Comparison of ENCODE assay signal across 12 mouse cellular contexts in genomic region chr11:95896446-95897179, GRCm38 (mm10). TPM values are rescaled to one million over a fixed set of nuclear protein-coding genes. Genes with fewer than 3 reads are reported as not detected.
DNase-seq lines count a peak whose midpoint lies in the region; ATAC-seq and TF ChIP-seq lines count a peak whose summit lies in the region.
"Had no signal": no experiment of that assay in that cellular context is flagged by ENCODE, and none has a peak within 500 bp of the region (broad histone marks: within the 10 kb centered on the region; RNA-seq: fewer than 3 reads in every experiment).

No protein-coding gene starts in this region.

- no peak for TF ChIP-seq CTCF in G1E (IDR thresholded peaks at IDR 0.05; ENCODE audit: low read depth, low read length)

- no peak overlapping the region for H3K9ac ChIP-seq in heart, embryonic 11.5 days (ENCODE audit: low read depth, low read length)
- H3K9ac ChIP-seq in liver, embryonic 12.5 days: peak overlapping the region; percentile 12; the same call in 1 of the 2 replicates
- H3K9ac ChIP-seq: hindbrain, embryonic 12.5 days; midbrain, embryonic 12.5 days had no signal

- no peak overlapping the region for H3K4me2 ChIP-seq in heart, embryonic 11.5 days
- H3K4me2 ChIP-seq in liver, embryonic 12.5 days: peak overlapping the region; percentile 50
- H3K4me2 ChIP-seq: hindbrain, embryonic 12.5 days; midbrain, embryonic 12.5 days had no signal

- no peak for ATAC-seq in heart, embryonic 11.5 days (replicated peaks; ENCODE audit: insufficient number of reproducible peaks, low FRiP score, low TSS enrichment)
- ATAC-seq in G1E (ENCODE audit: extremely low read depth, insufficient number of reproducible peaks, low FRiP score, poor library complexity, severe bottlenecking): no peak
- ATAC-seq in liver, embryonic 12.5 days: no peak

- no peaks in the 10 kb centered on the region for H3K9me3 ChIP-seq in heart, embryonic 11.5 days (replicated peaks; ENCODE audit: control insufficient read depth, low read length)
- no peaks in the 10 kb centered on the region for H3K9me3 ChIP-seq in G1E (replicated peaks)
- no peaks in the 10 kb centered on the region for H3K9me3 ChIP-seq in liver, embryonic 12.5 days (replicated peaks)
- 0 out of 2 replicates have a peak, but pooled peaks cover 3% of the 10 kb centered on the region for H3K9me3 ChIP-seq in embryonic facial prominence, embryonic 10.5 days
- H3K9me3 ChIP-seq: hindbrain, embryonic 12.5 days; midbrain, embryonic 12.5 days had no signal

- peak; percentile 87 for DNase-seq in heart, adult 11 months
- DNase-seq in G1E (ENCODE audit: low spot score): peak; percentile 53
- peak; percentile 21 to 42 for DNase-seq in natural killer cell, adult 2 months (ENCODE audit: low spot score in 2 of 2)
- no peak for DNase-seq in urinary bladder, adult 2 months (ENCODE audit: low spot score)
- no peak for DNase-seq in embryonic facial prominence, embryonic 10.5 days (ENCODE audit: low spot score)
- DNase-seq in frontal cortex, postnatal 14 days (ENCODE audit: low spot score in 2 of 2): no peak
- DNase-seq: cerebellum, postnatal 10 days had no signal

- H3K27me3 ChIP-seq in heart, embryonic 11.5 days (ENCODE audit: control insufficient read depth, insufficient read depth, low read length): no peaks in the 10 kb centered on the region
- peaks cover 16% of the 10 kb centered on the region for H3K27me3 ChIP-seq in G1E (ENCODE audit: insufficient read depth, low read length)
- peaks cover 4% of the 10 kb centered on the region; the same call in 1 of the 2 replicates for H3K27me3 ChIP-seq in liver, embryonic 12.5 days (replicated peaks)
- H3K27me3 ChIP-seq in embryonic facial prominence, embryonic 10.5 days (replicated peaks; ENCODE audit: low read depth, poor library complexity, severe bottlenecking): no peaks in the 10 kb centered on the region; the same call in 1 of the 2 replicates
- H3K27me3 ChIP-seq: hindbrain, embryonic 12.5 days; midbrain, embryonic 12.5 days had no signal

- H3K27ac ChIP-seq in heart, embryonic 11.5 days (ENCODE audit: low read depth, low read length): no peak overlapping the region
- H3K27ac ChIP-seq in liver, embryonic 12.5 days: no peak overlapping the region
- no peak overlapping the region for H3K27ac ChIP-seq in embryonic facial prominence, embryonic 10.5 days (replicated peaks)
- H3K27ac ChIP-seq: hindbrain, embryonic 12.5 days; midbrain, embryonic 12.5 days had no signal

- H3K4me1 ChIP-seq in heart, embryonic 11.5 days (ENCODE audit: control insufficient read depth, insufficient read depth, low read length): no peaks in the 10 kb centered on the region
- H3K4me1 ChIP-seq in G1E (ENCODE audit: insufficient read depth, low read depth, low read length): peaks cover 16% of the 10 kb centered on the region
- 0 out of 2 replicates have a peak, but pooled peaks cover 6% of the 10 kb centered on the region for H3K4me1 ChIP-seq in liver, embryonic 12.5 days
- no peaks in the 10 kb centered on the region for H3K4me1 ChIP-seq in embryonic facial prominence, embryonic 10.5 days
- H3K4me1 ChIP-seq: hindbrain, embryonic 12.5 days; midbrain, embryonic 12.5 days had no signal

- 74% methylated on average over 14 of the region's 14 CpGs for WGBS in heart, embryonic 11.5 days (ENCODE audit: insufficient replicate concordance)
- WGBS in liver, embryonic 12.5 days (ENCODE audit: insufficient replicate concordance): 42% methylated on average over 14 of the region's 14 CpGs
- WGBS in embryonic facial prominence, embryonic 10.5 days: 83% methylated on average over 14 of the region's 14 CpGs

- no peak overlapping the region for H3K4me3 ChIP-seq in heart, embryonic 11.5 days (ENCODE audit: low read depth, low read length)
- peak overlapping the region; percentile 20; the same call in 1 of the 2 replicates for H3K4me3 ChIP-seq in G1E (ENCODE audit: low read depth, low read length)
- peak overlapping the region; percentile 31 for H3K4me3 ChIP-seq in liver, embryonic 12.5 days
- no peak overlapping the region for H3K4me3 ChIP-seq in embryonic facial prominence, embryonic 10.5 days
- H3K4me3 ChIP-seq: hindbrain, embryonic 12.5 days; midbrain, embryonic 12.5 days had no signal

- no peaks in the 10 kb centered on the region for H3K36me3 ChIP-seq in heart, embryonic 11.5 days (ENCODE audit: control insufficient read depth, insufficient read depth, low read length)
- H3K36me3 ChIP-seq in G1E (replicated peaks): no peaks in the 10 kb centered on the region
- no peaks in the 10 kb centered on the region for H3K36me3 ChIP-seq in liver, embryonic 12.5 days
- no peaks in the 10 kb centered on the region for H3K36me3 ChIP-seq in embryonic facial prominence, embryonic 10.5 days (replicated peaks)
- H3K36me3 ChIP-seq: hindbrain, embryonic 12.5 days; midbrain, embryonic 12.5 days had no signal

RNA-seq across cellular contexts. Expression of gene B4galnt2, which starts 18.1 kb away (rescaled TPM):
- polyA plus RNA-seq in heart, embryonic 11.5 days (2014; fragmentation: Nextera tagmentation; extraction: Ambion mirVana): 0.11 TPM in 1 of 2 replicates, not detected in the other
- total RNA-seq in G1E (2014; fragmentation: Nextera tagmentation) (not detected in 2 replicates), G1E (2017) (0.05 TPM in 1 of 2 replicates, not detected in the other)
- polyA plus RNA-seq in G1E (2012): not detected in 2 replicates
- polyA plus RNA-seq in liver, embryonic 12.5 days (2016; fragmentation: Nextera tagmentation; extraction: Ambion mirVana): 0.39 and 0.51 TPM in 2 replicates
- polyA plus RNA-seq in urinary bladder, adult 2 months (2012; rRNA removed): not detected in 2 replicates
- polyA plus RNA-seq in embryonic facial prominence, embryonic 10.5 days (2016; fragmentation: Nextera tagmentation; extraction: Ambion mirVana): 0.09 and 0.16 TPM in 2 replicates
- polyA plus RNA-seq: hindbrain, embryonic 12.5 days; liver, adult 2 months; midbrain, embryonic 12.5 days had no signal

RNA-seq across cellular contexts. Expression of gene Abi3, which starts 54.3 kb away (rescaled TPM):
- polyA plus RNA-seq in heart, embryonic 11.5 days (2014; fragmentation: Nextera tagmentation; extraction: Ambion mirVana): 11.5 and 21.1 TPM in 2 replicates
- 22.7 and 29.2 TPM in 2 replicates for total RNA-seq in G1E (2014; fragmentation: Nextera tagmentation)
- total RNA-seq in G1E (2017): 12.7 and 14.1 TPM in 2 replicates
- polyA plus RNA-seq in G1E (2012): 56.9 and 79.3 TPM in 2 replicates
- 7.3 and 7.6 TPM in 2 replicates for polyA plus RNA-seq in liver, embryonic 12.5 days (2016; fragmentation: Nextera tagmentation; extraction: Ambion mirVana)
- 8.1 and 10.1 TPM in 2 replicates for polyA plus RNA-seq in urinary bladder, adult 2 months (2012; rRNA removed)
- polyA plus RNA-seq in embryonic facial prominence, embryonic 10.5 days (2016; fragmentation: Nextera tagmentation; extraction: Ambion mirVana): 3.7 and 4.1 TPM in 2 replicates

RNA-seq across cellular contexts. Expression of gene Gngt2, which starts 59.6 kb away (rescaled TPM):
- 43.1 and 44.6 TPM in 2 replicates for polyA plus RNA-seq in heart, embryonic 11.5 days (2014; fragmentation: Nextera tagmentation; extraction: Ambion mirVana)
- total RNA-seq in G1E (2014; fragmentation: Nextera tagmentation): 40.9 and 50.3 TPM in 2 replicates
- 31.0 and 33.6 TPM in 2 replicates for total RNA-seq in G1E (2017)
- 11.8 and 15.0 TPM in 2 replicates for polyA plus RNA-seq in G1E (2012)
- polyA plus RNA-seq in liver, embryonic 12.5 days (2016; fragmentation: Nextera tagmentation; extraction: Ambion mirVana): 15.8 and 16.7 TPM in 2 replicates
- 21.0 and 24.5 TPM in 2 replicates for polyA plus RNA-seq in urinary bladder, adult 2 months (2012; rRNA removed)
- 9.5 and 10.0 TPM in 2 replicates for polyA plus RNA-seq in embryonic facial prominence, embryonic 10.5 days (2016; fragmentation: Nextera tagmentation; extraction: Ambion mirVana)

Comparison
In these comparisons a context has a peak if more than half of its experiments do, and no peak if none do; other contexts are left out.
1. DNase-seq: peak in heart, adult 11 months (single experiment), G1E (single experiment) and natural killer cell, adult 2 months (2 of 2); none in urinary bladder, adult 2 months (single experiment), embryonic facial prominence, embryonic 10.5 days (single experiment) and frontal cortex, postnatal 14 days (0 of 2).
2. H3K4me3 ChIP-seq: peak in G1E (single experiment) and liver, embryonic 12.5 days (single experiment); none in heart, embryonic 11.5 days (single experiment) and embryonic facial prominence, embryonic 10.5 days (single experiment).